Mouse (Mus musculus): ENCODE measurements around the gene Gp9.

GRCm38 (mm10) chr6:87744632-87745031 lies 33.2 kb upstream of the Gp9 start:
- TF ChIP-seq GATA1 (IDR thresholded peaks at IDR 0.05; ENCODE audit: borderline replicate concordance, low read length), result no peak
- no peak for TF ChIP-seq FLI1 (IDR thresholded peaks at IDR 0.05; ENCODE audit: low read length)
